ENCODE assay signal across 31 mouse cellular contexts in genomic region chr11:28459165-28459564, GRCm38 (mm10).
DNase-seq lines count a peak whose midpoint lies in the region; ATAC-seq and TF ChIP-seq lines count a peak whose summit lies in the region.
"Had no signal": no experiment of that assay in that cellular context is flagged by ENCODE, and none has a peak within 500 bp of the region (broad histone marks: within the 10 kb centered on the region; RNA-seq: fewer than 3 reads in every experiment).

No protein-coding gene starts in this region.

- no peak for ATAC-seq in heart, embryonic 11.5 days (replicated peaks; ENCODE audit: insufficient number of reproducible peaks, low FRiP score, low TSS enrichment)
- ATAC-seq: activated CD4-positive, CD25-positive, alpha-beta regulatory T cell, adult 4 months; CD4-positive, CD25-positive, alpha-beta regulatory T cell, adult 4 months; forebrain, embryonic 14.5 days; forebrain, embryonic 16.5 days; Patski had no signal

- H3K27me3 ChIP-seq in heart, embryonic 11.5 days (ENCODE audit: control insufficient read depth, insufficient read depth, low read length): no peaks in the 10 kb centered on the region
- H3K27me3 ChIP-seq: CH12.LX; embryonic facial prominence, embryonic 13.5 days; embryonic facial prominence, embryonic 15.5 days; forebrain, embryonic 12.5 days had no signal

- H3K36me3 ChIP-seq in heart, embryonic 11.5 days (ENCODE audit: control insufficient read depth, insufficient read depth, low read length): no peaks in the 10 kb centered on the region
- H3K36me3 ChIP-seq: embryonic facial prominence, embryonic 13.5 days; embryonic facial prominence, embryonic 15.5 days; forebrain, embryonic 10.5 days; forebrain, embryonic 12.5 days; G1E had no signal

- H3K9me3 ChIP-seq in heart, embryonic 11.5 days (replicated peaks; ENCODE audit: control insufficient read depth, low read length): no peaks in the 10 kb centered on the region
- H3K9me3 ChIP-seq: embryonic facial prominence, embryonic 13.5 days; embryonic facial prominence, embryonic 15.5 days; forebrain, embryonic 10.5 days; forebrain, embryonic 12.5 days; G1E had no signal

- H3K4me1 ChIP-seq in heart, embryonic 11.5 days (ENCODE audit: control insufficient read depth, insufficient read depth, low read length): no peaks in the 10 kb centered on the region
- H3K4me1 ChIP-seq: embryonic facial prominence, embryonic 13.5 days; embryonic facial prominence, embryonic 15.5 days; forebrain, embryonic 10.5 days; forebrain, embryonic 12.5 days had no signal

- no peak; the same call in 1 of the 2 replicates for TF ChIP-seq CTCF in left cerebral cortex, adult 2 months (IDR thresholded peaks at IDR 0.05)

- DNase-seq in frontal cortex, adult 2 months (ENCODE audit: extremely low spot score in 1 of 2, low spot score in 1 of 2): peak; percentile 21 to 47
- no peak for DNase-seq in frontal cortex, postnatal 10 days (ENCODE audit: low spot score in 2 of 2)
- peak; percentile 19 for DNase-seq in left cerebral cortex, adult 9 months (ENCODE audit: low spot score in 2 of 2)
- no peak for DNase-seq in left cerebral cortex, adult 2 months (ENCODE audit: extremely low spot score in 1 of 2, low spot score in 2 of 2)
- peak; percentile 7 for DNase-seq in 3T3-L1 (ENCODE audit: low read depth, low spot score)
- peak; percentile 77 for DNase-seq in brain, adult 2 months (ENCODE audit: low read depth, low spot score)
- DNase-seq in lung, postnatal 10 days: no peak
- DNase-seq: adrenal gland, adult 8-10 months; adrenal gland, postnatal 14 days; adrenal gland, postnatal 36 days; B cell, adult 2 months; cerebellum, adult 11 months; cerebellum, adult 18-20 months; cerebellum, adult 8-10 months; cerebellum, adult 9-11 months; cerebellum, postnatal 14 days; cerebellum, postnatal 36 days; embryo, embryonic 11 days had no signal

- H3K4me3 ChIP-seq in left cerebral cortex, adult 2 months: no peak overlapping the region
- H3K4me3 ChIP-seq in heart, embryonic 11.5 days (ENCODE audit: low read depth, low read length): no peak overlapping the region
- H3K4me3 ChIP-seq: embryonic facial prominence, embryonic 13.5 days; embryonic facial prominence, embryonic 15.5 days; erythroblast, embryonic 14.5 days; forebrain, embryonic 10.5 days; forebrain, embryonic 12.5 days had no signal

- intact Hi-C loops in left cerebral cortex, adult 2 months (cut with DNase I): loop anchor here (5.0 kb wide), 1 partner anchor 123 kb away; the partner anchor contains the start of gene Ccdc85a

- no peak overlapping the region for H3K9ac ChIP-seq in heart, embryonic 11.5 days (ENCODE audit: low read depth, low read length)
- H3K9ac ChIP-seq: embryonic facial prominence, embryonic 13.5 days; embryonic facial prominence, embryonic 15.5 days; forebrain, embryonic 12.5 days had no signal

- H3K4me2 ChIP-seq in heart, embryonic 11.5 days: no peak overlapping the region
- H3K4me2 ChIP-seq: embryonic facial prominence, embryonic 13.5 days; embryonic facial prominence, embryonic 15.5 days; forebrain, embryonic 12.5 days had no signal

- WGBS in heart, embryonic 11.5 days (ENCODE audit: insufficient replicate concordance): 78% methylated on average over 1 of the region's 1 CpGs

- no peak overlapping the region for H3K27ac ChIP-seq in left cerebral cortex, adult 2 months
- H3K27ac ChIP-seq in heart, embryonic 11.5 days (ENCODE audit: low read depth, low read length): no peak overlapping the region
- H3K27ac ChIP-seq: embryonic facial prominence, embryonic 13.5 days; embryonic facial prominence, embryonic 15.5 days; forebrain, embryonic 10.5 days; forebrain, embryonic 12.5 days had no signal

Comparison
In these comparisons a context has a peak if more than half of its experiments do, and no peak if none do; other contexts are left out.
1. DNase-seq: peak in frontal cortex, adult 2 months (2 of 2), left cerebral cortex, adult 9 months (2 of 2), 3T3-L1 (single experiment) and brain, adult 2 months (single experiment); none in frontal cortex, postnatal 10 days (0 of 2), left cerebral cortex, adult 2 months (0 of 2) and lung, postnatal 10 days (single experiment).